Mouse (Mus musculus): ENCODE measurements around the gene Lurap1. TPM values are rescaled to one million over a fixed set of nuclear protein-coding genes. Genes with fewer than 3 reads are reported as not detected.

Gene Lurap1
- polyA plus RNA-seq, 2 experiments: 0.10 TPM

GRCm38 (mm10) chr4:116122762-116123161 lies 28.4 kb downstream of the Lurap1 start:
- WGBS (ENCODE audit: insufficient replicate concordance): 6% methylated on average over 1 of the region's 1 CpGs
- Histone ChIP-seq H3K36me3 (replicated peaks; ENCODE audit: control insufficient read depth, insufficient read depth, low read depth) (peaks cover 5% of the 10 kb centered on the region; the same call in 1 of the 2 replicates), H3K4me3 (ENCODE audit: insufficient read depth in 1 of 2, low read depth in 2 of 2, low read length in 2 of 2) (peak overlapping the region; percentile 80 to 99), H3K4me1 (replicated peaks; ENCODE audit: control insufficient read depth in 2 of 2, insufficient read depth in 2 of 2, low read length in 1 of 2) (peaks cover 8 to 18% of the 10 kb centered on the region in 2 experiments), H3K4me2 (ENCODE audit: low read depth) (peak overlapping the region; percentile 86), H3K9me3 (ENCODE audit: control insufficient read depth, low read length) (no peaks in the 10 kb centered on the region), H3K9ac (replicated peaks) (peak overlapping the region; percentile 85), H3K27me3 (ENCODE audit: control insufficient read depth, insufficient read depth, low read length) (no peaks in the 10 kb centered on the region), H3K27ac (peak overlapping the region; percentile 11)
- ATAC-seq (ENCODE audit: insufficient read depth): peak; percentile 27; the same call in 1 of the 2 replicates
- peak in 2 of 3 experiments; percentile 38 to 39 for DNase-seq (ENCODE audit: low read depth in 3 of 3, low spot score in 3 of 3)
- TF ChIP-seq EP300 (IDR thresholded peaks at IDR 0.05; ENCODE audit: low read depth): no peak
- no peak for TF ChIP-seq CTCF (IDR thresholded peaks at IDR 0.05; ENCODE audit: low read depth)

GRCm38 (mm10) chr4:116111486-116111885 lies 39.7 kb downstream of the Lurap1 start:
- WGBS (ENCODE audit: insufficient replicate concordance): 79% methylated on average over 2 of the region's 2 CpGs
- H3K4me1 ChIP-seq (replicated peaks; ENCODE audit: control insufficient read depth in 2 of 2, insufficient read depth in 2 of 2, low read length in 1 of 2): no peaks in the 10 kb centered on the region
- DNase-seq (ENCODE audit: low read depth in 3 of 3, low spot score in 3 of 3) (no peak), ATAC-seq (ENCODE audit: insufficient read depth) (no peak)
- H3K4me2 ChIP-seq (ENCODE audit: low read depth): no peak overlapping the region
- no peak overlapping the region for H3K27ac ChIP-seq
- H3K4me3 ChIP-seq (ENCODE audit: insufficient read depth in 1 of 2, low read depth in 2 of 2, low read length in 2 of 2): no peak overlapping the region
- H3K9ac ChIP-seq (replicated peaks): no peak overlapping the region
- TF ChIP-seq EP300 (IDR thresholded peaks at IDR 0.05; ENCODE audit: low read depth) (no peak), CTCF (IDR thresholded peaks at IDR 0.05; ENCODE audit: low read depth) (no peak)
- no peaks in the 10 kb centered on the region for H3K9me3 ChIP-seq (ENCODE audit: control insufficient read depth, low read length)
- peaks cover 40% of the 10 kb centered on the region for H3K36me3 ChIP-seq (replicated peaks; ENCODE audit: control insufficient read depth, insufficient read depth, low read depth)
- no peaks in the 10 kb centered on the region for H3K27me3 ChIP-seq (ENCODE audit: control insufficient read depth, insufficient read depth, low read length)

DNA sequence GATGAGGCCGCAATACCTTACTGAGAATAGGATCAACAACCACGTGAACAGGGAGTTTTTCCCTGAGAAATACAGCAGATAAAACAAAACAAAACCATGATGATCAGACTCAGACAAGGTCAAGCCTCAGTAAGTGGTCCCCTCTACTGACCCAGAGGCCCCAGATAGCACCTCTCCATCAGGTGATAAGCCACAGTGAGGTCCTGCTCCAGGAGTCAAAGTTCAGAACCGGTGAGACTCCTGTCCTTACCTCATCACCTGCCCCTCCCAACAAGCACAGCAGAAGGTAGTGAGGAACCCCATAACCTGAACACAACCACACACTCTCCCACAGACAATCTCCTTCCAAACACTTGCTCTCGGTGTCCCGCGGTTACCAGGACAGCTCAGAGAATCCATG lies 40.4 kb downstream of the Lurap1 start:
- H3K27ac ChIP-seq: no peak overlapping the region
- peaks cover 41% of the 10 kb centered on the region for H3K36me3 ChIP-seq (replicated peaks; ENCODE audit: control insufficient read depth, insufficient read depth, low read depth)
- no peaks in the 10 kb centered on the region for H3K9me3 ChIP-seq (ENCODE audit: control insufficient read depth, low read length)
- no peak overlapping the region for H3K9ac ChIP-seq (replicated peaks)
- WGBS (ENCODE audit: insufficient replicate concordance): 86% methylated on average over 6 of the region's 6 CpGs
- no peak overlapping the region for H3K4me2 ChIP-seq (ENCODE audit: low read depth)
- H3K4me3 ChIP-seq (ENCODE audit: insufficient read depth in 1 of 2, low read depth in 2 of 2, low read length in 2 of 2): no peak overlapping the region
- no peaks in the 10 kb centered on the region for H3K4me1 ChIP-seq (replicated peaks; ENCODE audit: control insufficient read depth in 2 of 2, insufficient read depth in 2 of 2, low read length in 1 of 2)
- no peak for TF ChIP-seq EP300 (IDR thresholded peaks at IDR 0.05; ENCODE audit: low read depth)
- TF ChIP-seq CTCF (IDR thresholded peaks at IDR 0.05; ENCODE audit: low read depth): no peak
- DNase-seq (ENCODE audit: low read depth in 3 of 3, low spot score in 3 of 3) (no peak), ATAC-seq (ENCODE audit: insufficient read depth) (no peak)
- no peaks in the 10 kb centered on the region for H3K27me3 ChIP-seq (ENCODE audit: control insufficient read depth, insufficient read depth, low read length)

DNA sequence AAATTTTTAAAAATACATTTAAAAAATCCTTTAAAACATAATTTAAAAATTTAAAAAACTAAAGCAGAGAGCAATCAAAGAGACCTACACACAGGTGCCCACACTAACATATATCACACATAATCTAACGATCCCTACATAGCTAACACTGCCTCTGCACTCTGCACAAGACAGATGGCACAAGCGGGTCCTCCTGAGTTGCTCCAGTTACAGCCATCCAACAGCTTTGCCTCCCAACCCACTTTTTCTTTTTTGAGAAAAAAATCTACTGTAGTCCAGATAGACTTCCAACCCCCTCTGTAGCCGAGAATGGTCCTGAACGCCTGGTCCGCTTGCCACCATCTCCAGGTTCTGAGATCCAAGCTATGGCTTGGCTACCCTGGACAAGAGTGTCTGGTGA lies 45.9 kb downstream of the Lurap1 start:
- no peaks in the 10 kb centered on the region for H3K27me3 ChIP-seq (ENCODE audit: control insufficient read depth, insufficient read depth, low read length)
- DNase-seq (ENCODE audit: low read depth in 3 of 3, low spot score in 3 of 3) (no peak), ATAC-seq (ENCODE audit: insufficient read depth) (no peak)
- WGBS (ENCODE audit: insufficient replicate concordance): 85% methylated on average over 5 of the region's 5 CpGs
- no peak overlapping the region for H3K27ac ChIP-seq
- H3K4me3 ChIP-seq (ENCODE audit: insufficient read depth in 1 of 2, low read depth in 2 of 2, low read length in 2 of 2): no peak overlapping the region
- TF ChIP-seq CTCF (IDR thresholded peaks at IDR 0.05; ENCODE audit: low read depth) (no peak), EP300 (IDR thresholded peaks at IDR 0.05; ENCODE audit: low read depth) (no peak)
- H3K36me3 ChIP-seq (replicated peaks; ENCODE audit: control insufficient read depth, insufficient read depth, low read depth): peaks cover 64% of the 10 kb centered on the region
- H3K4me1 ChIP-seq (replicated peaks; ENCODE audit: control insufficient read depth in 2 of 2, insufficient read depth in 2 of 2, low read length in 1 of 2): peaks cover 16 to 20% of the 10 kb centered on the region in 2 experiments
- H3K9me3 ChIP-seq (ENCODE audit: control insufficient read depth, low read length): no peaks in the 10 kb centered on the region
- H3K4me2 ChIP-seq (ENCODE audit: low read depth): no peak overlapping the region
- no peak overlapping the region for H3K9ac ChIP-seq (replicated peaks)

GRCm38 (mm10) chr4:116100959-116101358 lies 50.2 kb downstream of the Lurap1 start:
- H3K27ac ChIP-seq: peak overlapping the region; percentile 63
- WGBS (ENCODE audit: insufficient replicate concordance): 13% methylated on average over 7 of the region's 7 CpGs
- peak overlapping the region; percentile 26 for H3K4me2 ChIP-seq (ENCODE audit: low read depth)
- H3K9me3 ChIP-seq (ENCODE audit: control insufficient read depth, low read length): no peaks in the 10 kb centered on the region
- TF ChIP-seq EP300 (IDR thresholded peaks at IDR 0.05; ENCODE audit: low read depth) (peak; percentile 82), CTCF (IDR thresholded peaks at IDR 0.05; ENCODE audit: low read depth) (no peak)
- ATAC-seq (ENCODE audit: insufficient read depth): peak; percentile 87
- peak overlapping the region; percentile 9 for H3K9ac ChIP-seq (replicated peaks)
- H3K36me3 ChIP-seq (replicated peaks; ENCODE audit: control insufficient read depth, insufficient read depth, low read depth): peaks cover 85% of the 10 kb centered on the region
- DNase-seq (ENCODE audit: low read depth in 3 of 3, low spot score in 3 of 3): peak; percentile 52 to 70 (median 61)
- peaks cover 18 to 28% of the 10 kb centered on the region in 2 experiments for H3K4me1 ChIP-seq (replicated peaks; ENCODE audit: control insufficient read depth in 2 of 2, insufficient read depth in 2 of 2, low read length in 1 of 2)
- H3K27me3 ChIP-seq (ENCODE audit: control insufficient read depth, insufficient read depth, low read length): no peaks in the 10 kb centered on the region
- no peak overlapping the region for H3K4me3 ChIP-seq (ENCODE audit: insufficient read depth in 1 of 2, low read depth in 2 of 2, low read length in 2 of 2)
